Mouse (Mus musculus) forebrain, embryonic 16.5 days (tissue): ENCODE data around the gene Gm26741. TPM values are rescaled to one million over a fixed set of nuclear protein-coding genes. Genes with fewer than 3 reads are reported as not detected.

ENCODE experiments used
- ATAC-seq: fragments of 200-750 bp; cut with Nextera tagmentation; 2 replicates; pipeline ENCODE4 v1.8.0; 2017; ENCODE audit warnings: mild to moderate bottlenecking, moderate library complexity
- H3K27ac ChIP-seq: fragments of 300-500 bp; sonication (generic); 2 replicates; pipeline ENCODE4 v1.5.1; 2014; ENCODE audit warnings: low read length, control low read depth
- H3K27me3 ChIP-seq: fragments of 300-500 bp; sonication (generic); replicated peaks from 2 replicates; pipeline ENCODE4 v1.6.1; 2014; ENCODE audit warnings: low read length; ENCODE audit not compliant: control insufficient read depth, insufficient read depth
- H3K36me3 ChIP-seq: fragments of 300-500 bp; sonication (generic); 2 replicates; pipeline ENCODE4 v1.6.1; 2014; ENCODE audit not compliant: control insufficient read depth, insufficient read depth
- H3K4me1 ChIP-seq: fragments of 300-500 bp; sonication (generic); replicated peaks from 2 replicates; pipeline ENCODE4 v1.6.1; 2014; ENCODE audit warnings: low read length; ENCODE audit not compliant: control insufficient read depth, insufficient read depth
- H3K4me2 ChIP-seq: fragments of 300-500 bp; sonication (generic); 2 replicates; pipeline ENCODE4 v1.6.1; 2014; ENCODE audit warnings: mild to moderate bottlenecking, low read length, control low read depth
- H3K4me3 ChIP-seq: fragments of 300-500 bp; sonication (generic); replicated peaks from 2 replicates; pipeline ENCODE4 v1.5.1; 2014; ENCODE audit warnings: mild to moderate bottlenecking, low read length, control low read depth
- H3K9ac ChIP-seq: fragments of 300-500 bp; sonication (generic); replicated peaks from 2 replicates; pipeline ENCODE4 v1.6.1; 2014; ENCODE audit warnings: low read depth, low read length, control low read depth
- H3K9me3 ChIP-seq: fragments of 300-500 bp; sonication (generic); 2 replicates; pipeline ENCODE4 v1.6.1; 2016; ENCODE audit warnings: low read length; ENCODE audit not compliant: control insufficient read depth
- WGBS: fragments of 180-500 bp; shearing (Covaris S2); extraction: QIAGEN DNeasy Blood & Tissue Kit; methylation state at CpG from one replicate; pipeline ENCODE4 v1.1.7; 2014; 5-methylcytosine and 5-hydroxymethylcytosine counted together
- polyA plus RNA-seq: library from polyadenylated mRNA; unstranded; fragments of >200 nt; fragmentation: Nextera tagmentation; extraction: Ambion mirVana; gene quantifications from 2 replicates; pipeline ENCODE4 v1.2.1, GENCODE M21; 2015

Gm26741 gene
- polyA plus RNA-seq, 1 experiment from 2014 or later = not detected

DNA sequence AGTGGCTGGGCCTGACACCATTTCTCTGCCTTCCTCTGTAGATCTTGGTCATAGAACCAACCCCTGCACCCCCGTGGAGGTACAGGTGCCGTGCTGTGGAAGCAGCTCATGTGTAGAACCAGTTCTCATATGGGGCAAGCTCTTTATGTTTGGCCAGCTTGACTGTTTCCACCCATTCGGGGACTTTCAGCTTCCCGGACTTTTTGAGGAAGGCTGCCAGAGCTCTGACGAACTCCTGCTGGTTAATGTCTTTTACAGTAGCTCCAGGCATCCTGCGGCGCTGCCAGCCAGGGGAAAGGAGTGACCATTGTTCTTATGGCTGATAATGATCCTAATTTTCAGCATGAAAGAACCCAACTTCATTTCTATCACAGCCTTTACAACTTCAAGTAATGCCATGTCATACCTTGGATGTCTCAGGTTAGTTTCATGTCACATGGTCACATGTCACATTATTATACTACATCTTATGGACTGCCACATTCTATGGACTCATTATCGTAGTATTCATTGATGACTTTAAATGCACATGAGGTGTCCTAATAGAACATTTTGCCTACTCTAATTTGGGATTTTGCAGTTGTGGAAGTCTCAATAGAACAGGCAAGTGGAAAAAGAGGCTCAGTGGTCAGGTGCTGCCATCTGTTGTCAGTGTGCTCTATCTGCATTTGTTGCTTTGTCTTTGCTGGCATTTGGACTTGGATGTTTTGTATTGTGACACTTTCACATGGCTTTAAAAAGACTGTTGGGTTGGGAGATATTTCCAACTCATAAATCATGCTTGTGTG, 26.4 kb downstream of the Gm26741 start:
- no peak for ATAC-seq
- Histone ChIP-seq H3K27me3 (no peaks in the 10 kb centered on the region), H3K4me3 (no peak overlapping the region), H3K27ac (no peak overlapping the region), H3K36me3 (no peaks in the 10 kb centered on the region), H3K4me1 (peaks cover 6% of the 10 kb centered on the region), H3K9ac (no peak overlapping the region), H3K9me3 (no peaks in the 10 kb centered on the region), H3K4me2 (no peak overlapping the region)
- 32% methylated on average over 8 of the region's 8 CpGs for WGBS

GRCm38 (mm10) chr10:52387192-52387591, 28.6 kb downstream of the Gm26741 start:
- Histone ChIP-seq H3K9me3 (no peaks in the 10 kb centered on the region), H3K9ac (no peak overlapping the region), H3K4me3 (no peak overlapping the region), H3K4me1 (peaks cover 6% of the 10 kb centered on the region), H3K27me3 (no peaks in the 10 kb centered on the region), H3K36me3 (no peaks in the 10 kb centered on the region), H3K27ac (no peak overlapping the region), H3K4me2 (no peak overlapping the region)
- WGBS = 67% methylated on average over 4 of the region's 4 CpGs
- ATAC-seq = no peak

GRCm38 (mm10) chr10:52388922-52389430, 30.4 kb downstream of the Gm26741 start, which contains the start of gene Nepn:
Nepn (plus strand) TSS chr10:52388972.
- no peak for ATAC-seq
- Histone ChIP-seq H3K9ac (no peak within 1 kb of the TSS), H3K4me2 (no peak within 1 kb of the TSS), H3K4me3 (no peak within 1 kb of the TSS), H3K27ac (no peak within 1 kb of the TSS), H3K36me3 (no peaks in the 10 kb centered on the region), H3K9me3 (no peaks in the 10 kb centered on the region), H3K4me1 (no peaks in the 10 kb centered on the region), H3K27me3 (no peaks in the 10 kb centered on the region)
- 78% methylated on average over 5 of the region's 5 CpGs for WGBS

GRCm38 (mm10) chr10:52389438-52389837, 30.9 kb downstream of the Gm26741 start:
- no peak overlapping the region for H3K4me2 ChIP-seq
- no peaks in the 10 kb centered on the region for H3K9me3 ChIP-seq
- H3K4me3 ChIP-seq = no peak overlapping the region
- WGBS = 89% methylated on average over 3 of the region's 3 CpGs
- no peak overlapping the region for H3K9ac ChIP-seq
- H3K36me3 ChIP-seq = no peaks in the 10 kb centered on the region
- no peak for ATAC-seq
- H3K27me3 ChIP-seq = no peaks in the 10 kb centered on the region
- H3K4me1 ChIP-seq = no peaks in the 10 kb centered on the region
- no peak overlapping the region for H3K27ac ChIP-seq

- no peaks in the 10 kb centered on the region for H3K4me1 ChIP-seq
- H3K9me3 ChIP-seq = no peaks in the 10 kb centered on the region
- 83% methylated on average over 2 of the region's 2 CpGs for WGBS
- ATAC-seq = no peak
- no peak overlapping the region for H3K4me2 ChIP-seq
- H3K36me3 ChIP-seq = no peaks in the 10 kb centered on the region
- no peak overlapping the region for H3K27ac ChIP-seq
- H3K4me3 ChIP-seq = no peak overlapping the region
- no peak overlapping the region for H3K9ac ChIP-seq
- H3K27me3 ChIP-seq = no peaks in the 10 kb centered on the region
Measured at GRCm38 (mm10) chr10:52391208-52391607, 32.6 kb downstream of the Gm26741 start.

DNA sequence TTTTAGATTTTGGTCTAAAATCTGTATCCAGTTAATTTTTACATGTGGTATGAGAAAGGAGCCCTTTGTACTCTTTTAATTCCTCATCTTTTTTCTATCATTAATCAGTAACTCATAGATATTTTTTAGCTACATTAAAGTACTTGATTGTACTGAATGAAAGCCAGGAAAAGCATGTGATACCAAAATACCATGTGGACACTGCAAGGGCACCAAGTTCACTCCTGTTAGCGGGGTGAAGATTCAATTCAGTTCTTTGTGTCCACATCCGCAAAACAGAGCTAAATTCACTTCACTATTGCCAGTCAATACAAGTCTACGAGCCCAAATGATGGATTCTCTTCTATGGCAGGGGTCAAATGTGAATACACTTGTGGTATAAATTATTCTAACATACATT, 38.1 kb downstream of the Gm26741 start:
- Histone ChIP-seq H3K4me3 (no peak overlapping the region), H3K27me3 (no peaks in the 10 kb centered on the region), H3K9ac (no peak overlapping the region), H3K4me2 (no peak overlapping the region), H3K9me3 (no peaks in the 10 kb centered on the region), H3K27ac (no peak overlapping the region), H3K4me1 (no peaks in the 10 kb centered on the region), H3K36me3 (no peaks in the 10 kb centered on the region)
- no peak for ATAC-seq
- whole genome bisulfite sequencing = 93% methylated on average over 3 of the region's 3 CpGs

DNA sequence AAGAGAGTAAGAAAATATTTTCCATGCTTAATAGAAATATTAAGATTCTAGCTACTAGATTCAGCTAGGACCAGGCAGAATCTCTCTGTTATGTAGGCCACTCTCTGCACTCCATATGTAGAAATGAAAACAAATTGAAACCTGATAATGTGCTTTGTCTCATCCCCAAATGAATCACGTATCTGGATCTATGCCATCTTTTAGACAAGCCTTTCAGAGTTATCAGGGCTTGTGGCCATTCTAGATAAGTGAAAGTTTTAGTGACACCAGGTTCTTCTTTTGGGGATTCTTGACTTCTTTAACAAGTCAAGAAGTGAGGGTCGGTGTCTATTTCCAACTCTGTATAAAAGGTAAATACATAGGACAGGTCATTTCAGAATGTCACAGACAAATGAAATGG, 40.1 kb downstream of the Gm26741 start:
- WGBS = 84% methylated on average over 2 of the region's 2 CpGs
- Histone ChIP-seq H3K27ac (no peak overlapping the region), H3K9me3 (no peaks in the 10 kb centered on the region), H3K9ac (no peak overlapping the region), H3K4me1 (no peaks in the 10 kb centered on the region), H3K4me3 (no peak overlapping the region), H3K27me3 (no peaks in the 10 kb centered on the region), H3K4me2 (no peak overlapping the region), H3K36me3 (no peaks in the 10 kb centered on the region)
- no peak for ATAC-seq

- no peaks in the 10 kb centered on the region for H3K4me1 ChIP-seq
- H3K9ac ChIP-seq = no peak overlapping the region
- no peaks in the 10 kb centered on the region for H3K27me3 ChIP-seq
- 63% methylated on average over 3 of the region's 3 CpGs for WGBS
- no peak for ATAC-seq
- H3K9me3 ChIP-seq = no peaks in the 10 kb centered on the region
- H3K27ac ChIP-seq = no peak overlapping the region
- no peak overlapping the region for H3K4me3 ChIP-seq
- H3K36me3 ChIP-seq = no peaks in the 10 kb centered on the region
- H3K4me2 ChIP-seq = no peak overlapping the region
Measured at GRCm38 (mm10) chr10:52399722-52400121, 41.2 kb downstream of the Gm26741 start.

DNA sequence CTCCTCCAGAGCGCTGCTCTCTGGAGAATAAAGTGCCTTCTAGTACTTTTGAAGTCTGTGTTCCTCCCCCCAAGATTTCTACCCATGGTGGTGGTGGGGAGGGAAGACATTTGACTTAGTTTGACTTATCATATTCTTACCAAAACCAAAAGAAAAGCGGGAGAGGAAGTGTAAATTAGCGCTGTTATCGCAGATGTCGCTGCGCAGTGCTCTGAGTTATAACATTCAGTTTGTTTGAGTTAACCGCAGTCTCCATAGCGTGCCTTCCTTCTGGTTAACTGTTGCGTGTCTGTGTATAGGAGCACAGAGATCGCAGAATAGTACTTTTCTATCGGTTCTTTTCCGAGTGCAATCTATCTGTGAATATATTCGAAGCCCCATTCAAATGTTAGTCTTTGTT, 46.6 kb downstream of the Gm26741 start:
- 92% methylated on average over 13 of the region's 13 CpGs for WGBS
- H3K36me3 ChIP-seq = no peaks in the 10 kb centered on the region
- H3K27ac ChIP-seq = no peak overlapping the region
- no peak overlapping the region for H3K4me3 ChIP-seq
- no peak overlapping the region for H3K9ac ChIP-seq
- H3K4me1 ChIP-seq = no peaks in the 10 kb centered on the region
- ATAC-seq = no peak
- no peak overlapping the region for H3K4me2 ChIP-seq
- no peaks in the 10 kb centered on the region for H3K27me3 ChIP-seq
- no peaks in the 10 kb centered on the region for H3K9me3 ChIP-seq
